Mouse (Mus musculus) midbrain, embryonic 11.5 days (tissue): ENCODE data around the gene Slc9a9. TPM values are rescaled to one million over a fixed set of nuclear protein-coding genes. Genes with fewer than 3 reads are reported as not detected.

ENCODE experiments used
- ATAC-seq: fragments of 200-750 bp; cut with Nextera tagmentation; 2 replicates; pipeline ENCODE4 v1.8.0; 2017; ENCODE audit warnings: moderate TSS enrichment, moderate library complexity; ENCODE audit not compliant: low FRiP score
- DNase-seq: peaks from one replicate; pipeline ENCODE4 v3.0.0; 2015; ENCODE audit warnings: low spot score; ENCODE audit errors: missing footprints
- H3K27ac ChIP-seq: fragments of 300-500 bp; sonication (generic); 2 replicates; pipeline ENCODE4 v1.5.1; 2014; ENCODE audit warnings: low read depth, low read length
- H3K27me3 ChIP-seq: fragments of 300-500 bp; sonication (generic); 2 replicates; pipeline ENCODE4 v1.6.1; 2014; ENCODE audit warnings: mild to moderate bottlenecking, low read length, moderate library complexity, mixed read lengths; ENCODE audit not compliant: control insufficient read depth, insufficient read depth
- H3K36me3 ChIP-seq: fragments of 300-500 bp; sonication (generic); 2 replicates; pipeline ENCODE4 v1.6.1; 2014; ENCODE audit warnings: mild to moderate bottlenecking, low read length, moderate library complexity, mixed read lengths; ENCODE audit not compliant: control insufficient read depth, insufficient read depth
- H3K4me1 ChIP-seq: fragments of 300-500 bp; sonication (generic); 2 replicates; pipeline ENCODE4 v1.6.1; 2014; ENCODE audit warnings: low read length; ENCODE audit not compliant: control insufficient read depth, insufficient read depth
- H3K4me2 ChIP-seq: fragments of 300-500 bp; sonication (generic); 2 replicates; pipeline ENCODE4 v1.6.1; 2014; ENCODE audit warnings: mild to moderate bottlenecking, moderate library complexity
- H3K4me3 ChIP-seq: fragments of 300-500 bp; sonication (generic); 2 replicates; pipeline ENCODE4 v1.5.1; 2014; ENCODE audit warnings: low read depth, low read length
- H3K9ac ChIP-seq: fragments of 300-500 bp; sonication (generic); 2 replicates; pipeline ENCODE4 v1.6.1; 2014; ENCODE audit warnings: low read length
- H3K9me3 ChIP-seq: fragments of 300-500 bp; sonication (generic); 2 replicates; pipeline ENCODE4 v1.6.1; 2016; ENCODE audit warnings: low read length; ENCODE audit not compliant: control insufficient read depth
- WGBS: fragments of 180-500 bp; shearing (Covaris S2); extraction: QIAGEN DNeasy Blood & Tissue Kit; methylation state at CpG from one replicate; pipeline ENCODE4 v1.1.7; 2014; 5-methylcytosine and 5-hydroxymethylcytosine counted together
- polyA plus RNA-seq: library from polyadenylated mRNA; unstranded; fragments of >200 nt; fragmentation: Nextera tagmentation; extraction: Ambion mirVana; gene quantifications from 2 replicates; pipeline ENCODE4 v1.2.1, GENCODE M21; 2014

Slc9a9 gene
- polyA plus RNA-seq, 1 experiment from 2014 or later = 3.3 TPM

DNA sequence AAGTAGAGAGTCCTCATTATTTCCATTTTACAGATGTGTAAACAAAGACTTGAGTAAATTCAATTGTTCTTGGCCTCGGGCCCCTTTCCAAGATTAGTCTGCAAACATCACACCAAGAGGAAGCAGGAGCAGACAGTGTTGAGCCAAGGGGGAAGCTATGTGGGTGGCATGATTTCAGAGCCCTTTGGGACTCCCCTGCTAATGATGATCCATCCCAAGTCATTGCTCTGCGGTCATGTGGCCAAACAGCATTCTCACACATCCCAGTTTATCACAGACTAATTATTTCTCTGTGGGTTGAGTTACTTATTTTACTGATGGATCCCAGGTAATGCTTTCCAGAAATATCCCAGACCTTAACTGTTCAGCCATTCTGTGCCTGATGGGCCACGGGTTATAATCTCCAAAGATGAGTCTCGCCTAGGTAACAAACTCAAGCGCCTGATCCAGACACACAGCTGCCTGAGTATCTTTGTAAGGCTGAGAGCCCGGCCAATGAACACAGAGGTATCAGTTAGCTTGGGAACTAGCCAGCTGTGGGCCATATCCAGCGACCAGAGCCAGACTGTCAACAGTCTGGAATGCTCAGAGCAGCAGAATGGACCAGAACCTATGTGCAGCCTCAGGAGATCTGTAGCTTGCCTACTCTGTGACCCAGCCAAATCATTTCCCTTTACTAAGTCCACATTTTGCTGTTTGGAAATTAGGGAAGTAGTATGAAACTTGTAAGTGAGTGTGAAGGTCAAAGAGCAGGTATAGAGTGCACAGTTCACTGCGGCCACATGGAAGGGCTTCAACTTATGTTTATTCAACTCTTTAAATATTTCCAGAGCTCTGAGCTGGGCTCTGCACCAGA lies 518.9 kb downstream of the Slc9a9 start:
- Histone ChIP-seq H3K36me3 (no peaks in the 10 kb centered on the region), H3K27ac (no peak overlapping the region), H3K27me3 (no peaks in the 10 kb centered on the region), H3K4me1 (no peaks in the 10 kb centered on the region), H3K9ac (no peak overlapping the region), H3K4me2 (no peak overlapping the region), H3K4me3 (no peak overlapping the region), H3K9me3 (no peaks in the 10 kb centered on the region)
- DNase-seq (no peak), ATAC-seq (no peak)
- 84% methylated on average over 8 of the region's 8 CpGs for WGBS

DNA sequence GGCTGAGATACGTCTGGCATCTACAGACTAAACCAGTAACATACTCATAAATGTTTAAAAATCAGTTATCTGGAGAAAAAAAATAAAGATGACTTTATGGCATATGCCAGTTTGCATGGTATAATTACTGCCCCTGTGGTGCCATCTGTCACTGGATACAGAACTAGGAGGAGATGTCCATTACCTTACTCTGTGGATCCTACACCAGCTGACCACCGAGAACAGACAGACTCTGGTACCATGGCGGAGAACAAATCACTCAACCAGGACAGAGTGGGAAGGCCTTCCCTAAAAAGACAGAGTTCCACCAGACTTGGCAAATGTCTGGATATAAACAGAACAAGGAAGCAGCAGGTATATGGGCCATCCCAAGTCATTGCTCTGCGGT lies 519.5 kb downstream of the Slc9a9 start:
- 86% methylated on average over 4 of the region's 4 CpGs for WGBS
- no peak overlapping the region for H3K4me3 ChIP-seq

DNA sequence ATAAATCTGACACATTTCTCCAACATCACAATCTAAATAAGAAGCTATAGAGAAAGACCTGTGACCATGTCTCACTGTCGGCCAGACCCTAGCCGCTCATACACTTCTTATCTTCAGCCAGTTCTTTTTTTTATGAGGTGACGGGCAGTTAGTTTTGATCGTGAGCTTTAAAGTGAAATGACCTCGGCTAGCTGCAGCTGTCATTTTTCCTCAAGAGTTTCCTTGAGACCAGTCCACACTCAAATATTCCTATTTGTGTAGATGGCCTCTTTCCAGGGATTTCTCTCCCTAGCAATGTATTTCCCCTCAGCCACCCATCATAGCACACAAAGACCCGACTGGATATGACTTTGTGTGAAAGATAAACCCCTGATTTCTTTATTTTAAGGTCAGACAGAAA lies 521.7 kb downstream of the Slc9a9 start:
- ATAC-seq = no peak
- no peak overlapping the region for H3K4me2 ChIP-seq
- no peak for DNase-seq
- no peaks in the 10 kb centered on the region for H3K36me3 ChIP-seq
- H3K4me3 ChIP-seq = no peak overlapping the region
- no peak overlapping the region for H3K9ac ChIP-seq
- H3K9me3 ChIP-seq = no peaks in the 10 kb centered on the region
- no peaks in the 10 kb centered on the region for H3K4me1 ChIP-seq
- WGBS = 85% methylated on average over 6 of the region's 6 CpGs
- H3K27me3 ChIP-seq = no peaks in the 10 kb centered on the region
- H3K27ac ChIP-seq = no peak overlapping the region

More for the DNA sequence above, 519.5 kb downstream of the Slc9a9 start:
- Histone ChIP-seq H3K36me3 (no peaks in the 10 kb centered on the region), H3K9me3 (no peaks in the 10 kb centered on the region), H3K4me2 (no peak overlapping the region), H3K4me1 (no peaks in the 10 kb centered on the region), H3K27ac (no peak overlapping the region), H3K27me3 (no peaks in the 10 kb centered on the region), H3K9ac (no peak overlapping the region)
- DNase-seq (no peak), ATAC-seq (no peak)

DNA sequence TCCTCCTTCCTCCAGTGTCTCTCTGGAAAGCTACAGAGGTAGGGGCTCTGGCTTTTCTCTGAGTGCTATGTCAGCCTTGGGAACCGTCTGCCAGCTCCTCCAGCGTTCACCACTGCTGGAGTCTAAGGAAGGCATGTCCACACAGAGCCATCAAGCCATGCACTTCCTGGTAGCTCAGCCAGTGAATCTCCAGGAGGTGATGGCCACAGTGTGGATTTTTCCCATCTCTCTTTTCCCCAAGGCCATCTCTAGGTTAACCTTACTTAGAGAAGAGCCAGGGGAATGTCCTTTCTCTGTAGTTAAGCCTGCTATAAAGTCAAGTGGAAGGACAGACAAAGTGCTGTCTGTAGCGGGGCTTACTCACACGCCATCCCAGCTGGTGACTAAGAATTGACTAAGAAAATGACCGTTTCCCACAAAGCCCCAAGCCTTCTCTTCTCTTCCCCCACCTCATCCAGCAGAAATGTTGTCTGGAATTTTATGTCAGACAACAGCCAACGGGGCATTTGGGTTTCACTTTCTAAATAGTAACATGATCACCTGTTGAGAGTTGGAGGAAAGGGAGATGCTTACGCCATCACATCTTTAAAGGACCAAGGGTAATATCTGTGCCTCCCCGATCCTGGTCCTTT lies 523.3 kb downstream of the Slc9a9 start:
- Histone ChIP-seq H3K9ac (no peak overlapping the region), H3K4me3 (no peak overlapping the region), H3K9me3 (no peaks in the 10 kb centered on the region), H3K4me1 (no peaks in the 10 kb centered on the region), H3K4me2 (no peak overlapping the region), H3K27ac (no peak overlapping the region), H3K36me3 (no peaks in the 10 kb centered on the region), H3K27me3 (no peaks in the 10 kb centered on the region)
- 84% methylated on average over 8 of the region's 8 CpGs for WGBS
- DNase-seq (no peak), ATAC-seq (no peak)

DNA sequence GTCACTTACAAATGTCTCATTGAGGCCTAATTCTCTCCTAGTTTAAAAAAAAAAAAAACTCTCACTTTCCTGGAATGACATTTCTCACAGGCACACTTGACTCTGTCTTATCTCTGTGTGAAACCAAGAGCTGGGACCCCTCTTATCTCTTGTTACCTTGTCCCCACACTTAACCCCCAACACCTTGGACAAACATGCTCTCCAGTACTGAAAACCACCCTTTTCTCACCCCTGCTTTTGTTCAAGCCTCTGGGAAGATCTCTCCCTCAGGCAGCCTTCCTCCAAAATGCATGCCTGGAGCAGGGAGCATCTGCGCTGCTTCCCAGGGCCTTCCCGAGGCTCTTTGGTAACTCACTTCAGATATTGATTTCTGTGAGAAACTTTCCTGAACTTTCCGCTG lies 524.0 kb downstream of the Slc9a9 start:
- Histone ChIP-seq H3K27ac (no peak overlapping the region), H3K4me3 (no peak overlapping the region), H3K4me1 (no peaks in the 10 kb centered on the region), H3K9ac (no peak overlapping the region), H3K9me3 (no peaks in the 10 kb centered on the region), H3K27me3 (no peaks in the 10 kb centered on the region), H3K36me3 (no peaks in the 10 kb centered on the region), H3K4me2 (no peak overlapping the region)
- no peak for ATAC-seq
- no peak for DNase-seq
- WGBS = 87% methylated on average over 3 of the region's 3 CpGs

DNA sequence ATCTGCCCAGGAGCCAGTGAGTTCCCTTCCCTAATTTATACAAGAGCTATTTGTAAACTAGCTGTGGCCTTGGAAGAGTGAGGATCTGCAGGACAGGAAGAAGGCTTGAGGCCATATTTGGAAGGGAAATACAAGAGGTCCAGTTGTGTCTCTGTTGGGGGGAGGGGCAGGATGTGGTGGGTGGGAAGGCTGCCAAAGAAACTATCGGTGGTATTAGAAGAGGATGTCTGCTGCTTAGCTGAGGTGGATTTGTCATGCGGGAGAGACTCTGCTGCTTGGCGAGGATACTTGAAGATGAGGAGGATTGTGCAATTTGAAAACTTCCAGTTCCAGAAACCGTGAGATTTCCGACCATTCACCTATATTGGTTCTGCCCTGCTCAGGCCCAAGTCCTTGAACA lies 524.4 kb downstream of the Slc9a9 start:
- H3K36me3 ChIP-seq = no peaks in the 10 kb centered on the region
- WGBS = 82% methylated on average over 5 of the region's 5 CpGs
- no peaks in the 10 kb centered on the region for H3K4me1 ChIP-seq
- DNase-seq (no peak), ATAC-seq (no peak)
- H3K4me3 ChIP-seq = no peak overlapping the region
- H3K27ac ChIP-seq = no peak overlapping the region
- H3K27me3 ChIP-seq = no peaks in the 10 kb centered on the region
- no peaks in the 10 kb centered on the region for H3K9me3 ChIP-seq
- H3K4me2 ChIP-seq = no peak overlapping the region
- no peak overlapping the region for H3K9ac ChIP-seq

DNA sequence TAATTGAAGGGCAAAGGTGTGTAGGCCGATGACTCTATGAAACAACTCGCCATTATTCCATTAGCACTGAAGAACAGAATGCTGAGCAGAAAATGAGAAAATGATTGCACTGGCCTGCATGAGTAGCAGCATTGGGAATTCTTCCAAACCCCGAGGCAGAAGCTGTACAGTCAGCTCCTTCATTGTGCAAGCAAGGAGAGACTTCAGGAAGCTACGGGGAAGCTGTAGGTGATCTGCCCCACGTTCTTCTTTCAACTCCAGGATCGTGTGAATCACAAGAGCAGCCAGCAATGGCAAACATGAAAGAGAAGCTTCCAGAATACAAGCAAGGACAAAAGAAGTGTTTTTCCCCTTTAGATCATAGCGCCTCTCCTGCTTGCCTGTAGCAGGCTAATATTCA lies 538.0 kb downstream of the Slc9a9 start:
- ATAC-seq (no peak), DNase-seq (no peak)
- H3K9me3 ChIP-seq = no peaks in the 10 kb centered on the region
- no peak overlapping the region for H3K9ac ChIP-seq
- H3K4me3 ChIP-seq = no peak overlapping the region
- H3K27ac ChIP-seq = no peak overlapping the region
- H3K27me3 ChIP-seq = no peaks in the 10 kb centered on the region
- WGBS = 88% methylated on average over 7 of the region's 7 CpGs
- H3K36me3 ChIP-seq = no peaks in the 10 kb centered on the region
- H3K4me1 ChIP-seq = 0 out of 2 replicates have a peak, but pooled peaks cover 4% of the 10 kb centered on the region
- H3K4me2 ChIP-seq = no peak overlapping the region

DNA sequence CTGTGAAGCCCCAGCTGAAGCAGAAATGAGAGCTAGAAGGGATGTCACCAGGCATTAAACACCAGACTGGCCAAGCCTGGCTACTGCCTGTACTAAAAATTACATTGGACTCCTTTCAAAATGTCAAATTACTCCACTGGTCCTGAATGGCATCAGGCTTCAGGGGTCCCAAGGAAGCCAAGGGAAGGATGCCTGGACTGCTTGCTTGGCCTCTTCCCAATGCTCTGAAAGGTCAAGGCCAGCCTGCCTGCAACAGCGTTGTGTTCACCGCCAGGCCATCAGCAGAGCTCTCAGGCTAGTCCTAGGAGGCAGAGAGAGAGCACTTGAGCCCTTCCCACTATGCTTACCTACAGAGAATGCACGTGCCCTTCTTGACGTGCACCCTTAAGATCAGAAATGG lies 539.0 kb downstream of the Slc9a9 start:
- 88% methylated on average over 4 of the region's 4 CpGs for WGBS
- ATAC-seq (no peak), DNase-seq (no peak)
- Histone ChIP-seq H3K4me2 (no peak overlapping the region), H3K9ac (no peak overlapping the region), H3K9me3 (no peaks in the 10 kb centered on the region), H3K4me1 (0 out of 2 replicates have a peak, but pooled peaks cover 4% of the 10 kb centered on the region), H3K27ac (no peak overlapping the region), H3K36me3 (no peaks in the 10 kb centered on the region), H3K27me3 (no peaks in the 10 kb centered on the region), H3K4me3 (no peak overlapping the region)

DNA sequence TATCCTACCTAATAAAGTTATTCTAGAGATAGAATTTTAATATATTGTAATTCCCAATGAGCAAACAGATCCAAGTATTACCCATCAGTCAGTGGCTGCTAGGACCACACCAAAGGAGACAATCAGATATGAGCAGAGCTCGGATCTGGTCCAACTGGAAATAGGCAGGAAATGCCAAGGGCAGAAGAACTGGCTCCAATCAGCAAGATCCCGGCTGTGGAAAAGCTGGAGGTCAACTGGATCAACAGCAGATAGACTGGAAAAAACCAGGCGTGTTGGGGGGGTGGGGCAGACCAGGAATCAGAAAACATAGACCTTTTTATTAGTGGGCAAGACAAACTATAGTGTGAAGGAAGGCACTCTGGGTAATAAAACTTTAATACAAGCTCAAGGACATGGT lies 550.3 kb downstream of the Slc9a9 start:
- no peak overlapping the region for H3K27ac ChIP-seq
- H3K4me2 ChIP-seq = no peak overlapping the region
- no peaks in the 10 kb centered on the region for H3K4me1 ChIP-seq
- no peaks in the 10 kb centered on the region for H3K36me3 ChIP-seq
- H3K9me3 ChIP-seq = no peaks in the 10 kb centered on the region
- 80% methylated on average over 3 of the region's 3 CpGs for WGBS
- H3K27me3 ChIP-seq = no peaks in the 10 kb centered on the region
- no peak overlapping the region for H3K4me3 ChIP-seq
- no peak for DNase-seq
- no peak for ATAC-seq
- no peak overlapping the region for H3K9ac ChIP-seq
